Mouse (Mus musculus) hindbrain, embryonic 16.5 days (tissue): ENCODE measurements around the gene Tm6sf1. TPM values are rescaled to one million over a fixed set of nuclear protein-coding genes. Genes with fewer than 3 reads are reported as not detected.

Source experiments
- ATAC-seq: fragments of 200-750 bp; cut with Nextera tagmentation; 2 replicates; pipeline ENCODE4 v1.8.0; 2017; ENCODE audit warnings: moderate TSS enrichment, moderate library complexity
- H3K27ac ChIP-seq: fragments of 300-500 bp; sonication (generic); 2 replicates; pipeline ENCODE4 v1.5.1; 2014; ENCODE audit warnings: low read depth, mild to moderate bottlenecking, control low read depth, low read length, moderate library complexity
- H3K27me3 ChIP-seq: fragments of 300-500 bp; sonication (generic); replicated peaks from 2 replicates; pipeline ENCODE4 v1.6.1; 2014; ENCODE audit warnings: low read length; ENCODE audit not compliant: control insufficient read depth, insufficient read depth
- H3K36me3 ChIP-seq: fragments of 300-500 bp; sonication (generic); 2 replicates; pipeline ENCODE4 v1.6.1; 2014; ENCODE audit warnings: mild to moderate bottlenecking, low read length, moderate library complexity, mixed read lengths; ENCODE audit not compliant: control insufficient read depth, insufficient read depth
- H3K4me1 ChIP-seq: fragments of 300-500 bp; sonication (generic); 2 replicates; pipeline ENCODE4 v1.6.1; 2014; ENCODE audit warnings: low read depth, low read length; ENCODE audit not compliant: control insufficient read depth, insufficient read depth
- H3K4me2 ChIP-seq: fragments of 300-500 bp; sonication (generic); 2 replicates; pipeline ENCODE4 v1.6.1; 2014; ENCODE audit warnings: mild to moderate bottlenecking, low read length, control low read depth, moderate library complexity
- H3K4me3 ChIP-seq: fragments of 300-500 bp; sonication (generic); 2 replicates; pipeline ENCODE4 v1.5.1; 2014; ENCODE audit warnings: mild to moderate bottlenecking, low read length, control low read depth, moderate library complexity
- H3K9ac ChIP-seq: fragments of 300-500 bp; sonication (generic); 2 replicates; pipeline ENCODE4 v1.6.1; 2014; ENCODE audit warnings: low read depth, mild to moderate bottlenecking, control low read depth, low read length, moderate library complexity
- H3K9me3 ChIP-seq: fragments of 300-500 bp; sonication (generic); 2 replicates; pipeline ENCODE4 v1.6.1; 2014; ENCODE audit warnings: mild to moderate bottlenecking, low read length, moderate library complexity; ENCODE audit not compliant: control insufficient read depth
- whole genome bisulfite sequencing: fragments of 180-500 bp; shearing (Covaris S2); extraction: QIAGEN DNeasy Blood & Tissue Kit; methylation state at CpG from one replicate; pipeline ENCODE4 v1.1.7; 2014; 5-methylcytosine and 5-hydroxymethylcytosine counted together
- polyA plus RNA-seq: library from polyadenylated mRNA; unstranded; fragments of >200 nt; fragmentation: Nextera tagmentation; extraction: Ambion mirVana; gene quantifications from 2 replicates; pipeline ENCODE4 v1.2.1, GENCODE M21; 2015

The Tm6sf1 gene
- polyA plus RNA-seq, 1 experiment from 2014 or later, result 9.0 TPM

GRCm38 (mm10) chr7:81933601-81934266 lies 74.9 kb downstream of the Tm6sf1 start:
- Histone ChIP-seq H3K9ac (peak overlapping the region; percentile 94), H3K36me3 (no peaks in the 10 kb centered on the region), H3K9me3 (no peaks in the 10 kb centered on the region), H3K4me2 (peak overlapping the region; percentile 78), H3K4me1 (peaks cover 17% of the 10 kb centered on the region), H3K27ac (peak overlapping the region; percentile 92), H3K27me3 (no peaks in the 10 kb centered on the region), H3K4me3 (peak overlapping the region; percentile 69)
- under 1% methylated on average over 78 of the region's 103 CpGs for WGBS
- ATAC-seq, result peak; percentile 77

Other genes with a start within 250 kb of the Tm6sf1 start
- 23.5 and 26.3 TPM in 2 replicates for gene Homer2, start 151.5 kb upstream of the Tm6sf1 start, polyA plus RNA-seq
- 135 and 145 TPM in 2 replicates for gene Ramac, start 96.1 kb upstream of the Tm6sf1 start, polyA plus RNA-seq
- 48.8 and 50.3 TPM in 2 replicates for gene 3110040N11Rik, start 69.5 kb upstream of the Tm6sf1 start, polyA plus RNA-seq
- 80.6 and 91.0 TPM in 2 replicates for gene Btbd1, start 29.6 kb upstream of the Tm6sf1 start, polyA plus RNA-seq
- gene Gm10160, start 3.2 kb upstream of the Tm6sf1 start, polyA plus RNA-seq, result not detected in 2 replicates
- 47.6 and 49.5 TPM in 2 replicates for gene Hdgfl3, start 75.5 kb downstream of the Tm6sf1 start, polyA plus RNA-seq
- 0.20 and 0.41 TPM in 2 replicates for gene Bnc1, start 133.3 kb downstream of the Tm6sf1 start, polyA plus RNA-seq